Mouse (Mus musculus) hindbrain, embryonic 10.5 days (tissue): ENCODE results near the gene Hist3h2a. TPM values are rescaled to one million over a fixed set of nuclear protein-coding genes. Genes with fewer than 3 reads are reported as not detected.

Experiments
- DNase-seq: peaks from one replicate; pipeline ENCODE4 v3.0.0-alpha.2; 2017; ENCODE audit warnings: low spot score
- H3K27ac ChIP-seq: fragments of 300-500 bp; sonication (generic); 2 replicates; pipeline ENCODE4 v1.5.1; 2016; ENCODE audit warnings: mild to moderate bottlenecking, moderate library complexity
- H3K27me3 ChIP-seq: fragments of 300-500 bp; sonication (generic); 2 replicates; pipeline ENCODE4 v1.6.1; 2016; ENCODE audit warnings: mild to moderate bottlenecking; ENCODE audit not compliant: poor library complexity, insufficient read depth, severe bottlenecking
- H3K36me3 ChIP-seq: fragments of 300-500 bp; sonication (generic); 2 replicates; pipeline ENCODE4 v1.6.1; 2016; ENCODE audit warnings: mild to moderate bottlenecking, moderate library complexity
- H3K4me1 ChIP-seq: fragments of 300-500 bp; sonication (generic); replicated peaks from 2 replicates; pipeline ENCODE4 v1.6.1; 2016; ENCODE audit warnings: mild to moderate bottlenecking
- H3K4me3 ChIP-seq: fragments of 300-500 bp; sonication (generic); 2 replicates; pipeline ENCODE4 v1.5.1; 2016; ENCODE audit warnings: mild to moderate bottlenecking, moderate library complexity
- H3K9me3 ChIP-seq: fragments of 300-500 bp; sonication (generic); 2 replicates; pipeline ENCODE4 v1.6.1; 2016; ENCODE audit warnings: mild to moderate bottlenecking, moderate library complexity
- WGBS: fragments of 180-500 bp; shearing (Covaris S2); methylation state at CpG from one replicate; pipeline ENCODE4 v1.1.7; 2016; 5-methylcytosine and 5-hydroxymethylcytosine counted together
- polyA plus RNA-seq: library from polyadenylated mRNA; unstranded; fragments of >200 nt; fragmentation: Nextera tagmentation; extraction: Ambion mirVana; gene quantifications from 2 replicates; pipeline ENCODE4 v1.2.1, GENCODE M21; 2016

The Hist3h2a gene
- polyA plus RNA-seq, 1 experiment from 2014 or later: 49.0 TPM

- 2% methylated on average over 5 of the region's 5 CpGs for WGBS
- no peak for DNase-seq
- Histone ChIP-seq H3K36me3 (peaks cover 47% of the 10 kb centered on the region), H3K27ac (peak overlapping the region; percentile 92), H3K4me3 (peak overlapping the region; percentile 97), H3K4me1 (peaks cover 62% of the 10 kb centered on the region), H3K27me3 (no peaks in the 10 kb centered on the region), H3K9me3 (no peaks in the 10 kb centered on the region)
Observed at GRCm38 (mm10) chr11:58978706-58979030, 24.2 kb downstream of the Hist3h2a start.

DNA sequence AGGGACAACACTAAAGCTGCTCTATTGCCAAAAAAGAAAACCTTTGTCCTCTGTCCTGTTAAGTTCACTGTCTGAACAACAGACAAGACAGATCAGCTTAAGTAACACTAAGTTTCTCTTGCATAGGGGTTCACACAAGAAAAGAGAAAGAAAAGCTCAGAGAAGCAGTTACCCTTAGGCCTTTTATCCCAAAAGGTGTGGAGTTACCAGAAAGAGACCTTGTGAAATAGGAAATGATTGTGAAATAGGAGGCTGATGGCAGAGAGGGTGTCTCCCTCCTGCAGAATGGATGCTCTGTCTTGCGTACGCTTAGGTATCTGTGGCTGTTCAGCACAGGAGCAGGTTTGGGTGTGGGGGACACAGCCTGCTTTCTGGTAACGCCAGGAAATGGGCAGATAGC is 24.7 kb downstream of the Hist3h2a start:
- WGBS: 83% methylated on average over 3 of the region's 3 CpGs
- Histone ChIP-seq H3K9me3 (no peaks in the 10 kb centered on the region), H3K4me3 (peak overlapping the region; percentile 97), H3K4me1 (peaks cover 60% of the 10 kb centered on the region), H3K36me3 (peaks cover 47% of the 10 kb centered on the region), H3K27me3 (no peaks in the 10 kb centered on the region), H3K27ac (no peak overlapping the region)
- DNase-seq: no peak

DNA sequence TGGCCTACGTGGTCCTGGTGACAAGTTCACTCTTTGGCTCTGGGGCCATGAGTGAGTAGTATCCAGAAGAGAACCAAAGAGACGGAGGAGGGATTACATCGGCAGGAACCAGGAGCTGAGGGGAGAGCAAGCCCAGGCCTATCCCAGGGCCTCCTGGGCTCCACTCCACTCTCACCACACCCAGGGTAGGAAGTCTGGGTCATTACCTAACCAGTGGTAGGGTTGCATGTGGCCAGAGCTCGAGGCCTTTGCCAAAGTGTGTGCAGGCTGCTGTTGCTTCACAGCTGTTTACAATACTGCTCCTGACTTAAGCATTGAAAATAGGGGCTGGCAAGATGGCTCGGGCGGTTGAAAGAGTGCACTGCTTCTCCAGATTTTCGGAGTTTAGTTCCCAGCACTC is 25.2 kb downstream of the Hist3h2a start:
- peak overlapping the region; percentile 97 for H3K4me3 ChIP-seq
- no peak overlapping the region for H3K27ac ChIP-seq
- H3K36me3 ChIP-seq: peaks cover 47% of the 10 kb centered on the region
- WGBS: 86% methylated on average over 7 of the region's 7 CpGs
- peaks cover 57% of the 10 kb centered on the region for H3K4me1 ChIP-seq
- H3K9me3 ChIP-seq: no peaks in the 10 kb centered on the region
- H3K27me3 ChIP-seq: no peaks in the 10 kb centered on the region
- DNase-seq: no peak

DNA sequence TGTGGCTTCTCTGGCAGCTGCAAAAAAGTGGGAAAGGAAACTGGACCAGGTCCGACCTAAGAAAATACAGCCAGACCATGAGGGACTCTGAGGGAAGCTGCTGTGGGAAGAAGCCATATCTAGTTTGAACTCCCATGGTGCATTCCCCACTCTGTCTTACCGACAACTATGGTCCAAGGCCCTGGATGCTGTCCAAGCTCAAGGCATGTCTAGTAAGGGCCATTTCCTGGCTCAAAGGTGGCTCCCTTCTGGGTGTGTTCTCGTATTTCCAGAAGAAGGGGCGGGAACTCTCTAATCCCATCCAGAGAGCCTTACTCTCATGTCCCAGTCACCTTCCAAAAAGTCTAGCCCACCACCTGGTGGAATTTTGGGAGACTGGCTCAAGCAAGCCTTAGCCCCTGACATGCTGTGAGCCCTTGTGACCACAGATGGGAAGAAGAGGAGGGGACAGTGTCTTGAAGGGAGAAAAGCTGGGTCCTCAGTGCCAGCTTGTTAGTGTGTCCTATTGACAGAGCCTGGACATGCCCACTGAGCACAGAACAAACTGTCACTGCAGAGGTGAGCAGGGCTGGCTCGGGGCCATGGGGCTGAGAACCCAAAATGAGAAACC is 26.0 kb downstream of the Hist3h2a start:
- H3K9me3 ChIP-seq: no peaks in the 10 kb centered on the region
- peaks cover 55% of the 10 kb centered on the region for H3K4me1 ChIP-seq
- H3K4me3 ChIP-seq: peak overlapping the region; percentile 97; the same call in 1 of the 2 replicates
- no peak for DNase-seq
- H3K27ac ChIP-seq: no peak overlapping the region
- WGBS: 79% methylated on average over 5 of the region's 5 CpGs
- no peaks in the 10 kb centered on the region for H3K27me3 ChIP-seq
- H3K36me3 ChIP-seq: peaks cover 50% of the 10 kb centered on the region

DNA sequence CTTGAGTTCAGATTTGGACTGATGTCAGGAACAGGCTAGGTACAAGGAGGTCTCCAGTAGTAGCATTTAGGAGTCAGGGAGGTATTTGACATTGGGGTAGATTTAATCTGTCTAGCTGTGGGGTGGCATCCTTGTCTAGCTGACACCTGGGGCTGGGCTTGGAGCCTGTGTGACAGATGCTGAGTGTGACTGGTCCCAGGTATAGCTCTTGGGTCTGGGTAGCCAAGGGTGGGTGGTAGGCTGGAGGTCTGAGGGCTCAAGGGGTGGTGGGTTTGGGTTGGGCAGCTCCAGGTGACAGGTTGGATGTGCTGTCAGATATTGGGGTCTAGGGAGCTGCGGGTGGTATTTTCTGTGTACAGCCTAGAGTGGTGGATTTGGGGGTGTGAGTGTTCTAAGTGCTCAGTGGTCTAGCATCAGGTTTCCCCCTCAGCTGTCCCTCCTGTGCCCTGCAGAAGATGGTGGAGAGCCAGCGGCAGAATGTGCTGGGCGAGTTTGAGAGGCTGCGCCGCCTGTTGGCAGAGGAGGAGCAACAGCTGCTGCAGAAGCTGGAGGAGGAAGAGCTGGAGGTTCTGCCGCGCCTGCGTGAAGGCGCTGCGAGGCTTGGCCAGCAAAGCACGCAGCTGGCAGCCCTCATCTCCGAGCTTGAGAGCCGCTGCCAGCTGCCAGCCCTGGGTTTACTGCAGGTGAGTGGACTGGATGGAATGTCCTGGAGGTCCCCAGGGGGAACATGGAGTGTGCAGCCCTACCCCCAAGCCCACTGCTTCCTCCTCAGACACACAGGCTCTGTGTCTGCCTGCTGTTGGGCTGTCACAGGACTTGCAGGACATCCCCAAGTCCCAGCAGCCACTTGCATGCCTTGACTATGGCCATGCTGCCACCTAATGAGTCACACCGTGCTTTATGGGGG is 27.3 kb downstream of the Hist3h2a start:
- Histone ChIP-seq H3K4me3 (no peak overlapping the region), H3K4me1 (peaks cover 42% of the 10 kb centered on the region), H3K36me3 (peaks cover 58% of the 10 kb centered on the region), H3K9me3 (no peaks in the 10 kb centered on the region), H3K27ac (no peak overlapping the region), H3K27me3 (no peaks in the 10 kb centered on the region)
- DNase-seq: no peak
- 62% methylated on average over 14 of the region's 14 CpGs for WGBS

GRCm38 (mm10) chr11:58982471-58983097 is 28.1 kb downstream of the Hist3h2a start:
- H3K27ac ChIP-seq: no peak overlapping the region
- H3K36me3 ChIP-seq: peaks cover 66% of the 10 kb centered on the region
- H3K4me3 ChIP-seq: no peak overlapping the region
- H3K9me3 ChIP-seq: no peaks in the 10 kb centered on the region
- DNase-seq: no peak
- H3K27me3 ChIP-seq: no peaks in the 10 kb centered on the region
- H3K4me1 ChIP-seq: peaks cover 37% of the 10 kb centered on the region
- WGBS: 87% methylated on average over 18 of the region's 18 CpGs

- DNase-seq: no peak
- H3K27me3 ChIP-seq: no peaks in the 10 kb centered on the region
- 89% methylated on average over 6 of the region's 6 CpGs for whole genome bisulfite sequencing
- peaks cover 78% of the 10 kb centered on the region for H3K36me3 ChIP-seq
- H3K27ac ChIP-seq: no peak overlapping the region
- H3K4me3 ChIP-seq: no peak overlapping the region
- peaks cover 31% of the 10 kb centered on the region for H3K4me1 ChIP-seq
- H3K9me3 ChIP-seq: no peaks in the 10 kb centered on the region
Observed at GRCm38 (mm10) chr11:58983691-58984341, 29.3 kb downstream of the Hist3h2a start.

DNA sequence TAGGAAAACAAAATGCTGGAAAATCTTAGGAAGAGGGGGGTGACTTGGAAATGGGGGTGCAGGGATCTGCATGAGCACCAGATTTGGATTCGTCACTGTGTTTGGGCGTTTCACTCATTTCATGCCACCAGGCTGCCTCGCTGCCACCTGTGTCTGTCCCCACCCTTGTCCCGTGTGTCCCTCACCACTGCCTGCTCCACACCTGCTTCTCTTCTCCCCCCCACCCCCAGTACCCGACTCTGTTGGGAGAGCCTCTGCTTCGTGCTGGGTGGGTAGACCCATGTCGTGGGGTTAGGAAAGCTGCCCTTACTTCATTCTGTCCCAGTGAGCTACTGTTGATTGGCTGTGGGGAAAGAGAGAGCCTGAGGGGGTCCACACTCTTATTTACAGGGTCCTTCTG is 30.2 kb downstream of the Hist3h2a start:
- peaks cover 23% of the 10 kb centered on the region for H3K4me1 ChIP-seq
- H3K36me3 ChIP-seq: peaks cover 87% of the 10 kb centered on the region
- no peaks in the 10 kb centered on the region for H3K27me3 ChIP-seq
- no peak overlapping the region for H3K27ac ChIP-seq
- 91% methylated on average over 7 of the region's 7 CpGs for WGBS
- H3K9me3 ChIP-seq: no peaks in the 10 kb centered on the region
- no peak for DNase-seq
- no peak overlapping the region for H3K4me3 ChIP-seq

GRCm38 (mm10) chr11:58985299-58985917 is 30.9 kb downstream of the Hist3h2a start:
- WGBS: 93% methylated on average over 3 of the region's 3 CpGs
- Histone ChIP-seq H3K36me3 (peaks cover 94% of the 10 kb centered on the region), H3K4me1 (peaks cover 15% of the 10 kb centered on the region), H3K9me3 (no peaks in the 10 kb centered on the region), H3K4me3 (no peak overlapping the region), H3K27ac (no peak overlapping the region), H3K27me3 (no peaks in the 10 kb centered on the region)
- no peak for DNase-seq

- Histone ChIP-seq H3K36me3 (peaks cover 73% of the 10 kb centered on the region), H3K9me3 (no peaks in the 10 kb centered on the region), H3K27me3 (peaks cover 21% of the 10 kb centered on the region), H3K4me1 (peaks cover 4% of the 10 kb centered on the region), H3K27ac (no peak overlapping the region), H3K4me3 (no peak overlapping the region)
- WGBS: 93% methylated on average over 4 of the region's 4 CpGs
- no peak for DNase-seq
Observed at GRCm38 (mm10) chr11:58989166-58989565, 34.7 kb downstream of the Hist3h2a start.

DNA sequence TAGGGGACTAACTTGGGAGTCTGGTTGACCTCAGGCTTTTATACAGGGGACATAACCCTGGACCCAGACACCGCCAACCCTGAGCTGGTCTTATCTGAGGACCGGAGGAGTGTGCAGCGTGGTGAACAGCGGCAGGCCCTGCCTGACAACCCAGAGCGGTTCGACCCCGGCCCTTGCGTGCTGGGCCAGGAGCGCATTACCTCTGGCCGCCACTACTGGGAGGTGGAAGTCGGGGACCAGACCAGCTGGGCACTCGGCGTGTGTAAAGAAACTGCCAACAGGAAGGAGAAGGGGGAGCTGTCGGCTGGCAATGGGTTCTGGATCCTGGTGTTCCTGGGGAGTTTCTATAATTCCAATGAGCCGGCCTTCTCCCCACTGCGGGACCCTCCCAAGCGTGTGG is 35.7 kb downstream of the Hist3h2a start:
- H3K4me3 ChIP-seq: no peak overlapping the region
- no peak overlapping the region for H3K27ac ChIP-seq
- no peak for DNase-seq
- H3K27me3 ChIP-seq: peaks cover 30% of the 10 kb centered on the region
- H3K36me3 ChIP-seq: peaks cover 63% of the 10 kb centered on the region
- WGBS: 90% methylated on average over 17 of the region's 17 CpGs
- H3K4me1 ChIP-seq: peaks cover 14% of the 10 kb centered on the region
- H3K9me3 ChIP-seq: no peaks in the 10 kb centered on the region

DNA sequence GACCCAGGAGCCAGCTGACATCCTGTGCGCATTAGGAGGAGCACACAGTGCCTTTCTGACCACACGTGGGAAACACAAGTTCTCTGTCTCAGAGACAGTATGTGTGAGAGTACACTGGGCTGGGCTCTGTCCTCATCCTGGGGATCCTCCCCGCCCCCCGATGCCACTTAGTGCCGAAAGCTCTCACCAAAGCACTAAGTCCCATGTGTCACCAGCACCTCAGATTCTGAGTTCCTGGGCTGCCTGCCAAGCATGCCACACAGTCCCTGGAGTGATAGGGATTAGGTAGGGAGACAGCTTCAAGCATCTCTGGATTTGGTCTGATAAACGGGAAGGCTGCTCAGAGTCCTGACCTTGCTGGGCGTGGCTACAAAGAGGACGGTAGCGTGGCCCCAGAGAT is 36.3 kb downstream of the Hist3h2a start:
- Histone ChIP-seq H3K27me3 (peaks cover 37% of the 10 kb centered on the region), H3K4me1 (peaks cover 16% of the 10 kb centered on the region), H3K4me3 (no peak overlapping the region), H3K9me3 (no peaks in the 10 kb centered on the region), H3K27ac (no peak overlapping the region), H3K36me3 (peaks cover 56% of the 10 kb centered on the region)
- DNase-seq: no peak
- WGBS: 89% methylated on average over 9 of the region's 9 CpGs
